ENCODE assay signal across 12 mouse cellular contexts in the genomic region with DNA sequence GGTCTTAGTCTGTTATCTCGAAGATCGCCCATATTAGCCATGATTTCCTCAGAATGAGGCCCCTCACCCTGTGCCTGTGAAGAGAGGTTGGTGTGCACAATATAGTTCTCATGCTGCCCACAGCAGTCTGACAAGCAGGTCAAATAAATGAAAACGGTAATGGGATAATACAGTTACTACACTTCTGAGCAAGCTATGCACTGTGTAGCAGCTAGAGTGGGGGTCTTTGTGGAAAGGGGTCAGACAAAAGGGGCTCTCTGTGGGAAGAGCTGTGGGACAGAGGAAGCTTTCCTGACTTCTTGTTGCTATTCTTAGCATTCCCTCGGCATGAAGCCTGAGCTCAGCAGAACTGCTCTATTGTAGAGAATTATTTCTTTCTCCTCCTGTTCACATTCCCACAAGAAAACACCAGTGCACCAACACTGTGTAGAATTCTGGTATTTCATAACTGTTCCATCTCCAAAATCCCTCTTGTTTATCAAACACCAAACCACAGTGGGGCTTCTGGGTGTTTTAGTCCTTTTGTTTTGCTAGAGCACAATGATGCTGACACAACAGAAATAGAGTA.
DNase-seq lines count a peak whose midpoint lies in the region; ATAC-seq and TF ChIP-seq lines count a peak whose summit lies in the region.
"Had no signal": no experiment of that assay in that cellular context is flagged by ENCODE, and none has a peak within 500 bp of the region (broad histone marks: within the 10 kb centered on the region; RNA-seq: fewer than 3 reads in every experiment).

No protein-coding gene starts in this region.

- no peaks in the 10 kb centered on the region for H3K27me3 ChIP-seq in heart, embryonic 13.5 days (replicated peaks)
- H3K27me3 ChIP-seq in forebrain, embryonic 12.5 days: no peaks in the 10 kb centered on the region
- no peaks in the 10 kb centered on the region for H3K27me3 ChIP-seq in hindbrain, postnatal 0 days (ENCODE audit: insufficient read depth, low read length)
- H3K27me3 ChIP-seq in neural tube, embryonic 15.5 days (replicated peaks): no peaks in the 10 kb centered on the region
- H3K27me3 ChIP-seq: embryonic facial prominence, embryonic 15.5 days; liver, embryonic 13.5 days had no signal

- H3K4me1 ChIP-seq in heart, embryonic 13.5 days: peaks cover 10% of the 10 kb centered on the region
- H3K4me1 ChIP-seq in forebrain, embryonic 12.5 days: peaks cover 7% of the 10 kb centered on the region
- 0 out of 2 replicates have a peak, but pooled peaks cover 5% of the 10 kb centered on the region for H3K4me1 ChIP-seq in hindbrain, postnatal 0 days (ENCODE audit: insufficient read depth, low read length)
- H3K4me1 ChIP-seq in neural tube, embryonic 15.5 days: peaks cover 16% of the 10 kb centered on the region
- H3K4me1 ChIP-seq in lung, adult 2 months (ENCODE audit: control insufficient read depth, insufficient read depth, low read length): no peaks in the 10 kb centered on the region
- H3K4me1 ChIP-seq: embryonic facial prominence, embryonic 15.5 days; liver, embryonic 13.5 days had no signal

- DNase-seq in heart, adult 18-20 months: no peak
- peak; percentile 13 for DNase-seq in hindbrain, postnatal 0 days (ENCODE audit: low spot score)
- no peak for DNase-seq in lung, adult 2 months
- DNase-seq in ovary, postnatal 14 days (ENCODE audit: low spot score): no peak
- no peak for DNase-seq in cerebellum, adult 11 months
- DNase-seq: liver, embryonic 13.5 days had no signal

- 42% methylated on average over 4 of the region's 4 CpGs for WGBS in heart, embryonic 13.5 days
- 33% methylated on average over 4 of the region's 4 CpGs for WGBS in forebrain, embryonic 12.5 days
- WGBS in hindbrain, postnatal 0 days: 12% methylated on average over 4 of the region's 4 CpGs
- WGBS in neural tube, embryonic 15.5 days: 43% methylated on average over 4 of the region's 4 CpGs
- WGBS in lung, adult 2 months: 55% methylated on average over 4 of the region's 4 CpGs

- H3K9ac ChIP-seq in heart, embryonic 13.5 days: no peak overlapping the region
- no peak overlapping the region for H3K9ac ChIP-seq in forebrain, embryonic 12.5 days
- no peak overlapping the region for H3K9ac ChIP-seq in hindbrain, postnatal 0 days (replicated peaks; ENCODE audit: low read length)
- H3K9ac ChIP-seq in neural tube, embryonic 15.5 days (replicated peaks): no peak overlapping the region
- H3K9ac ChIP-seq: embryonic facial prominence, embryonic 15.5 days; liver, embryonic 13.5 days had no signal

- TF ChIP-seq CTCF in hindbrain, postnatal 0 days (IDR thresholded peaks at IDR 0.05; ENCODE audit: low read depth): no peak
- TF ChIP-seq CTCF in lung, adult 2 months (IDR thresholded peaks at IDR 0.05; ENCODE audit: insufficient read depth, low read length): no peak

- TF ChIP-seq POLR2A in lung, adult 2 months (IDR thresholded peaks at IDR 0.05; ENCODE audit: borderline replicate concordance, extremely low read depth, low read depth, low read length): no peak

- no peaks in the 10 kb centered on the region for H3K9me3 ChIP-seq in heart, embryonic 13.5 days
- H3K9me3 ChIP-seq in forebrain, embryonic 12.5 days: no peaks in the 10 kb centered on the region
- H3K9me3 ChIP-seq in hindbrain, postnatal 0 days (ENCODE audit: low read length): no peaks in the 10 kb centered on the region
- no peaks in the 10 kb centered on the region for H3K9me3 ChIP-seq in neural tube, embryonic 15.5 days (replicated peaks)
- H3K9me3 ChIP-seq: embryonic facial prominence, embryonic 15.5 days; liver, embryonic 13.5 days had no signal

- H3K4me3 ChIP-seq in heart, embryonic 13.5 days: no peak overlapping the region
- no peak overlapping the region for H3K4me3 ChIP-seq in forebrain, embryonic 12.5 days (replicated peaks)
- H3K4me3 ChIP-seq in hindbrain, postnatal 0 days (ENCODE audit: low read length): no peak overlapping the region
- no peak overlapping the region for H3K4me3 ChIP-seq in neural tube, embryonic 15.5 days (replicated peaks)
- H3K4me3 ChIP-seq in lung, adult 2 months (replicated peaks; ENCODE audit: extremely low read depth, low read depth, low read length): no peak overlapping the region
- H3K4me3 ChIP-seq: embryonic facial prominence, embryonic 15.5 days; liver, embryonic 13.5 days had no signal

- no peaks in the 10 kb centered on the region for H3K36me3 ChIP-seq in heart, embryonic 13.5 days
- no peaks in the 10 kb centered on the region for H3K36me3 ChIP-seq in forebrain, embryonic 12.5 days (replicated peaks)
- H3K36me3 ChIP-seq in hindbrain, postnatal 0 days (ENCODE audit: insufficient read depth, low read length): no peaks in the 10 kb centered on the region
- H3K36me3 ChIP-seq in neural tube, embryonic 15.5 days: no peaks in the 10 kb centered on the region
- H3K36me3 ChIP-seq: embryonic facial prominence, embryonic 15.5 days; liver, embryonic 13.5 days had no signal

- H3K4me2 ChIP-seq in heart, embryonic 13.5 days: peak overlapping the region; percentile 4; the same call in 1 of the 2 replicates
- H3K4me2 ChIP-seq in forebrain, embryonic 12.5 days: no peak overlapping the region
- no peak overlapping the region for H3K4me2 ChIP-seq in hindbrain, postnatal 0 days (ENCODE audit: low read depth, low read length)
- no peak overlapping the region for H3K4me2 ChIP-seq in neural tube, embryonic 15.5 days
- H3K4me2 ChIP-seq: embryonic facial prominence, embryonic 15.5 days; liver, embryonic 13.5 days had no signal

- no peak for ATAC-seq in heart, embryonic 13.5 days (ENCODE audit: extremely low read depth, insufficient number of reproducible peaks, low FRiP score, low TSS enrichment)
- peak; percentile 41; the same call in 1 of the 2 replicates for ATAC-seq in forebrain, embryonic 12.5 days (ENCODE audit: low FRiP score)
- peak; percentile 47; the same call in 1 of the 2 replicates for ATAC-seq in hindbrain, postnatal 0 days
- ATAC-seq in neural tube, embryonic 15.5 days (ENCODE audit: low FRiP score): peak; percentile 62

- no peak overlapping the region for H3K27ac ChIP-seq in heart, embryonic 13.5 days (replicated peaks)
- no peak overlapping the region for H3K27ac ChIP-seq in forebrain, embryonic 12.5 days
- H3K27ac ChIP-seq in hindbrain, postnatal 0 days: peak overlapping the region; percentile 12; the same call in 1 of the 2 replicates
- H3K27ac ChIP-seq in neural tube, embryonic 15.5 days (replicated peaks): peak overlapping the region; percentile 38; the same call in 1 of the 2 replicates
- H3K27ac ChIP-seq: embryonic facial prominence, embryonic 15.5 days; kidney, postnatal 0 days; liver, embryonic 13.5 days; macrophage had no signal

Comparison
In these comparisons a context has a peak if more than half of its experiments do, and no peak if none do; other contexts are left out.
1. H3K27ac ChIP-seq: peak in hindbrain, postnatal 0 days (single experiment) and neural tube, embryonic 15.5 days (single experiment); none in heart, embryonic 13.5 days (single experiment) and forebrain, embryonic 12.5 days (single experiment).